Mouse (Mus musculus) frontal cortex, postnatal 36 days (tissue): Measurements from ENCODE around the gene Tecpr2.

Experiments
- DNase-seq, 2 experiments: peaks; one replicate each; pipeline ENCODE4 v3.0.0; 2022; ENCODE audit warnings: low spot score in 2 of 2

Tecpr2 gene

DNA sequence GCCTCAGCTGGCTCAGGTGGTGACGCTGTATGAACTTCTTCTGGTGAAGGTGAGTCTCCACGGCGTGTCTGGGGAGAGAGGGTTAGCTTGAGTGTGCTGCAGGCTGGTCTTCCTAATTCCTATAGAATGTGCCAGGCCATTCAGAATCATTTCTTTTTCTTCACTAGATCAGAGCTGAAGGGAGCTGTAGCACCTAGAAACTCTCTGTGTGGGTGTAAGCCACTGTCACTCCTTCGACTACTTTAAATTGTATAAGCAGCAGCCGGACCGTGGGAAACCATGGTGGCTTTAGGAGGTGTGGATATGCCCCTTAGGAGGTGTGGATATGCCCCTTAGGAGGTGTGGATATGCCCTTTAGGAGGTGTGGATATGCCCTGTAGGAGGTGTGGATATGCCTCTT is 25.1 kb upstream of the Tecpr2 start:
- no peak for DNase-seq

DNA sequence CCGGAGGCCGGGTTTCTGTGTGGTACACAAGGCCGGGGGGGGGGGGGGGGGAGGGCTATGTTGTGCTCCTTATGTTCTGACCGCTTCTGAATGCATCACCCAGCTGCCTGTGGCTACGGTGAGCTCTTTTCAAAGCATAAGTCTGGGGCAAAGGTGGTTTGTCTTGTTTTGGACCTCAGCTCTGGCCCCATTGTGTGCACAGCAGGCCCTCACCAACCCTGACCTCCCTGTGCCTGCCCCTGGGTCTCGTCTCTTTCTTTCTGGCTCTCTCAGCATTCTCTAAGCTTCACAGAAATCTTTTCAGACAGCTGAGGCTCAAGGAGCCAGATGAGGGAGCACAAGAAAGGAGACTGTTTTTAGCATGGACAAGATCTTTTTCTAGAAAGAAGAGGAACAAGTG is 23.5 kb upstream of the Tecpr2 start:
- no peak for DNase-seq

DNA sequence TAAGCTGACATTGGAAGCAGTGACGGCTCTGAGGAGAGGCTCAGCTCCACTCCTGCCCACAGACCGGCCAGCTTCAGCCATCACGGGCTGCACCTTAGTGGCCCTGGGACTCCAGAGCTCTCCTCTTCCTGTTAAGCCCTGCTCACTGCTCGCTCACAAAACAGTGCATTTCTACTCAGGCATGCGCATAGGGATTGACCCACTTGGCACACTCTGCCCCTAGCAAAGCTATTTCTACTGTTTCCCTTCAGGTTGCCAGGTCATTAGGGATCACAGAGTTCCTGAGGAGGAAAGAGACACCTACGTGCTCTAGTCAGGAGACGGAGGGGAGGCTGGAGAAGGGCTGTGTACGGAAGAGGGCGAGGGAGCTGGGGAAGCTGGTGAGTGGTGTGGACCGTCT is 23.1 kb upstream of the Tecpr2 start:
- DNase-seq, result peak in 1 of 2 experiments; percentile 45

DNA sequence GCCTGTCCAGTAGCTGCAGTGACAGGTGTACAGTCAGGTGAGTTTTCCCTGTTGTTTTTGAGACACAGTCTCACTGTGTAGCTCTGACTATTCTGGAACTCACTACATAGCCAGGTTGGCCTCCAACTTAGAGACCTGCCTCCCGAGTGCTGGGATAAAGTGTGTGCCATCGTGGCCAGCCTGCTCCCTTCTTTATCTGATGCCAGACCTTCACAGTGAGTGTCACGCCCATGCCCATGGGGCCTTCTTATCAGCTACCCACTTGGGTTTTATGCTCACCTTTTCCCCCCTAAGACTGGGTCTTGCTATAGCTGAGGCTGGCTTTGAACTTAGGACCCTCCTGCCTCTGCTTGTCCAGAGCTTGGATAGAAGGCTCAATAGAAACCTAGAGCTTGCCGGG is 19.0 kb upstream of the Tecpr2 start:
- DNase-seq, result no peak

DNA sequence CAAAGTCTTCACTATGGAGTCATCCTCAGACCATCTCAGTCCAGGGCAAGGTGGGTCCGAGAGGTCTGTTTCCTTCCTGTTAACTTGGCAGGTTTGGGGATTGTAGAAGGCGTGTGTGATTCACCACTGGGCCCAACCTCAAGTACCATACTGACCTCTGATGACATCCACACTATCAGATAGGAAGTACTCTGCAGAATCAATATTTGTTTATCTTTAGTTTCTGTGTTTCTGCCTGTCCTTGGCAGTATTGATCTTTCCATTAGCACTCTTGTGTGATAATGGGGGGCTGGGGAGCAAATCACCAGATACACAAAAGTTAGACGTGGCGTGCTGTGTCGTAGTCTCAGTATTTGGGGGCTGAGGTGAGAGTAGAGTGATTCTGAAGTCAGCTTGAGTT is 17.8 kb upstream of the Tecpr2 start:
- no peak for DNase-seq

DNA sequence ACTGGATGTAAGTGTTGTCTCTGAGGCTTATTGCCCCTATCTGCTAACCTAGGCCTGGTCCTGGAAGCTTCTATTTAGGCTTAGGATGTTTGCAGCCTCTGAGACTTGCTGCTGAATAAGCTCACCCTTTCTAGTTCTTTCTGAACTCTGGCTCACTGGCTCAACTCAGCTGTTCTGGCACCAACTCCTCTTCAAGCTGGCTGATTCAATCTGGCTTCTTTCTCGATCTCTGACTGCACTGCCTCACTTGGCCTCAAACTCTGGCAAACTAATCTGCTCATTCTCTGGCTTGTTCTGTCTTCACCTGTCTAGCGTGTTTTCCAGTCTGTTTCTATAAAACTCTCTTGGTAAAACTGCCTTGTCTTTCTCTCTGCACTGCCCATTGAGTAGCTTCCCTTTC is 13.7 kb upstream of the Tecpr2 start:
- no peak for DNase-seq

DNA sequence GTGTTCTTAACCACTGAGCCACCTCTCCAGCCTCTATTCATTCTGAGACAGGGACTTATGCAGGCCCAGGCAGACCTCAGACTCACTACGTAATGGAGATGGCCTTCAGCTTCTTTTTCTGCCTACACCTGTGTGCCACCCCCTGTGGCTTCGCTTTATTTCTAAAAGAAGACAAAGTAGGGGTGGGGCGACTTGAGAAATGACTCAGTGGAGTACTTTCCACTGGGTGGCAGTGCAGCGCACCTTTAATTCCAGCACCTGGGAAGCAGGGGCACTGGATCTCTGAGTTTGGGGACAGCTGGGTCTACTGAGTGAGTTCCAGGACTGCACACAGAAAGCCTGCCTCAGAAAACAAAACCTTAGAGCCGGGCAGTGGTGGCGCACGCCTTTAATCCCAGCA is 6.8 kb upstream of the Tecpr2 start:
- DNase-seq, result no peak

DNA sequence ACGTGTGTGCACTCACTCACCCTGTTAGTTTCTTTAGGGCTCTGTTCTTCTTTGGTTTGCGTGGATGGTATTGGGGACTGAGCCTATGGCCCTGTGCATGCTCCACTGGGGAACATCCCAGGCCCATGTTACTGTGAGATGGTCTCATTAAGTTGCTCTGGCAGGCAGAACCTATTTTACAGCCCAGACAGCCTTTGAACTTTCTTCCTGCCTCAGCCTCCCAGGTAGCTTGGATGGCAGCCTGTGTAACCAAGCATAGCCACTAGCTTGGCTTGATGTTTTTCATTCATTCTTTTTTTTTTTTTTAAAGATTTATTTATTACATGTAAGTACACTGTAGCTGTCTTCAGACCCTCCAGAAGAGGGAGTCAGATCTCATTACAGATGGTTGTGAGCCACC is 3.8 kb upstream of the Tecpr2 start:
- DNase-seq, result no peak

DNA sequence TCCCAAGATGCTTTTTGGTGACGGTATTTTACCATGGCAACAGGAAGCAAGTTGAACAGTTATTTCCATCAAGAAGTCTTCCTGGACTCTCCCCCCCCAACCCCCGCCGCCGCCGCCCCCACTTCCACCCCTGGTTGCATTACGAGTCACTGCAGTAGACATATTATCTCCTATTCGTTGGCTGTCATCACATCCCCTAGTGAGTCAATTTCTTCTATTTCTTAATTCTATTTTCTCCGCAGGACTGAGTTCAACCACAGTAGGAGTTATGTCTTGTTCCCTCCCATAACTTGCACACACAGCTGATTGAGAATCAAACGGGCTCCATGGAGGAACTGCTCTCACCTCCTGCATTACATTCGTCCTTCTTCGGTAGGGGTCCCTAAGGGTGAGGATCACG is 958 bp upstream of the Tecpr2 start:
- DNase-seq, result no peak

DNA sequence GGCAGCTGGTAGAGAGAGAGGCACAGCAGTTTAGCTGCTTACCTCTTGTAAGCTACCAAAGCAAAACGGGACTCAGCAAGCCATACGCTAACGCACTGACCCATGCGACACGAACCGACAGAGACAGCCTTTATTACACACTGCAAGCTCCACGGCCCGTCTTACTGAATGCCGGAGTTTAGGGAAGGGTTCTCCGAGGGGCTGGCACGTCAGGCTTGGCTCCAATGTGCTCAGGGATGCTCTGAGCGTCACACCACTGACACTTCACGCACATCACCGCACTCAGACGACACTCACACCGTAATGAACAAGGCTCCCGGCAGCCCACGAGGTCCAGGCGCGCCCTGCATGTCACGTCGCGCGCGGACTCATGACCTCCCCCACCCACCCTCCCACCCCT is 458 bp upstream of the Tecpr2 start:
- DNase-seq, result no peak

DNA sequence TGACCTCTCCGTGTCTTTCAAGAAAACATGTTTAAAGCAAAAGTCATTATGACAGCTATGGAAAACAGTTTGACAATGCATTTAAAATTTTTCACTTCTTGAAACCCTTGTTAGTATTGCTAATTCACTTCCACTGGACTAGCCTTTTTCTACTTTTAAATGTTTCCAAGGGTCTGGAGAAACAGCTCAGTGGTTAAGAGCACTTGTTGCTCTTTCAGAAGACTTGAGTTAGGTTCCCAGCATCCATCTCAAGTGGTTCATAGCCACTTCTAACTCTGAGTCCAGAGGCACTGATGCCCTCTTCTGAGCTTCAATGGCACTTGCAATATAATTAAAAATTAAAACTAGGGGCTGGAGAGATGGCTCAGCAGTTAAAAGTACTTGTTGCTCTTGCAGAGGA is 2.8 kb downstream of the Tecpr2 start:
- no peak for DNase-seq

DNA sequence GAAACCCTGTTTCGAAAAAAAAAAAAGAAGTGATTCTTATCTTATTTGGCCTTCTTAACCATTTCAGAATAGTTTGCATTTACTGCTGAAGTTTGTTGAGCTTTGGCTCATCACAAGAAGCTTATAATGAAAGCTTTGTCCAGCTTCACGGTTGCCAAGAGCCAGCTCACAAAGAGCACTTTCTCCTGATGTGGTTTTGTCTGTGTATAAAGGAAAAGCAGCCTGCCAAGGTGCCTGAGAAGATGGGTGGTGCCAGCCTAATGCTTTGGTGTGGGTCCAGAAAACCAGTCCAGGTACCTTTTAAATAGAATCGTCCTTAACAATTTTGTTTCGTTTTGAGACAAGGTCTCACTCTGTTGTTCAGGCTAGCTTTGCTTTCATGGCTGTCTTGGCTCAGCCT is 13.0 kb downstream of the Tecpr2 start:
- DNase-seq, result no peak

DNA sequence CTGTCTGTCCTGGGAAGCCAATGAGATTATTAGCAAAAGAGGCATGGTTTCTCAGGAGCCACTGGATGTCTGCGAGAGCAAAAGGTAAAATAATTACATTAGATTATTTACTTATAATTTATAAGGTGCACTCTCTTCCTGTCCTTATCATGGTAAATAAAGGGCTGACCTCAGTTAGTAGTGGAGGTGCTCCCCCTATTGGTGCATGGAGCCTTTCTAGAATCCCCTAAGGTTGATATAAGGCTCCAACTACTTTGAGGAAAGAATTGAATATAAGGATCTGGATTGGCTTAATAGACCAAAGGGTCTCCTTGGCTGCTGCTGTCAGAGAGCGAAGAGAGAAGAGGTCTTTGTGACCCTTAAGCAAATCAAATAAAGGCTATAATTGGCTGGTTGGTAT is 14.5 kb downstream of the Tecpr2 start:
- DNase-seq, result no peak

DNA sequence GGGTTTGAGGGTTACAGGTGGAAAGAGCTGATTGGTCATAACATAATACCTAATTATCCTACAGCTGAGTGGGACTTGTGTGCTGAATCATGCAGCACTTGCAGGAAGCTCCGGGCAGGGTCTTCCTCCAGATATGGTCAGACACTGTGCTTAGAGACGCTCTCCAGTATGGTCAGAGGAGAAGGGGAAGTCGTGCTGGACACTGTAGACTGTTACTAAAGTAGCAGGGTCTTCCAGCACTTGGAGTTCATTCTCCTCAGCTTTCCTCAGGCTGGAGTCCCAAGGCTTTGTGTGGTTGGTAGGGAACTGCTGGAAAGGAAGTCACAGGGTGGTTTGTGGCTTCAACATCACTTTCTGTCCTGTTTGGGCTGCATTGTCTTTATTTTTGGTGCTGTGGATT is 18.8 kb downstream of the Tecpr2 start:
- DNase-seq, result no peak

DNA sequence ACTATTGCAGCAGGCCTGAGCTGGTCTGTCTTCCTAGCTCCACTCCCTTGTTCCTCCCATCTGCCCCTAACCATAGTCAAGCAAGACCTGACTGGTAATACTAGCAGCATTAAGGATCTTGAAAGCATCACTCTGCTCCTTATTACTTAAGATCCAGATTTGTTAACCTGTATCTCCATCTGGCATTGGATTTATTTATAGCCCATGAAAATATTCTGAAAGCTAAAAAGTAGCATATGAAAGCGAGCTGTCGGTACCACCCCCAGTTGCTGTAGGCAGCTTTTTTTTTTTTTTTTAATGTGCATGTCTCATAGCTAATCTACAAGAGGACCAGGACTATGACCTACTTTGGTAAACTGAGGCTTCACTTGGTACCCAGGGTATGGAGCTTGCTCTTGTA is 20.9 kb downstream of the Tecpr2 start:
- DNase-seq, result no peak

DNA sequence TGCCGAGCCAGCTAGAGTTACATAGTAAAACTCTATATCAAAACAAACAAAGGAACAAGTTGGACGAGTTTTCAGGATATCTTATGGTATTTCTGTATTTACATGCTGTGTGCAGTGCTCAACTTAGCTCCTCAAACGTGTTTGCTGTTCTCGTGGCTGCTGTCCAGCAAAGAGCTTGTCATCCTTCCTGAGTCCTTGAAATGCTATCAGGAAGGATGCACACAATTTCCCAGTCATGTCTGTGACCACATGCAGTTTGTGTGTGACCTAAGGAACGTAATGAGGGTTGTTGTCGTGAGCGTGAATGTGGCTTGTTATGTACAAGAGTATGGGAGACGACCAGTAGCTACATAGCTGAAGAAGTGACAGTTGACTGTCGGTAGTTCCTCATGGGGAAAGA is 26.7 kb downstream of the Tecpr2 start:
- DNase-seq, result no peak

DNA sequence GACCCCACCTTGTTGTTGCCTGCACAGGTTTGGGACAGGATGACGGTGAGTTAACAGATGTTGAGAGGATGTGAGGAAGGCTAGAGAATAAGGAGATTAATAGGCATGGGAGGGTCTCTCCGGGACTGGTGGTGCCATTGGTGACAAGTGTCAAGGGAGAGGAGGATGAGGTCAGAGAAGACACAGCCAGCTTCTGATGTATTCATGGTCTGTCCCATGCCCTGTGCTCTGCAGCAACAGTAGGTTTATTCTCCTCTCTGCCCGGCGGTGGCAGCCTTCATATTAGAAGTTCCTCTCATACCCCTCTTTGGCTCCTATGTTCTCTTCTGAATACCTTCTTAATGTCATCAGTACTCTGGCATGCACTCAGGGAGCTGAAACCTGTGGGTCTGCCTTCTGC is 31.2 kb downstream of the Tecpr2 start:
- no peak for DNase-seq

DNA sequence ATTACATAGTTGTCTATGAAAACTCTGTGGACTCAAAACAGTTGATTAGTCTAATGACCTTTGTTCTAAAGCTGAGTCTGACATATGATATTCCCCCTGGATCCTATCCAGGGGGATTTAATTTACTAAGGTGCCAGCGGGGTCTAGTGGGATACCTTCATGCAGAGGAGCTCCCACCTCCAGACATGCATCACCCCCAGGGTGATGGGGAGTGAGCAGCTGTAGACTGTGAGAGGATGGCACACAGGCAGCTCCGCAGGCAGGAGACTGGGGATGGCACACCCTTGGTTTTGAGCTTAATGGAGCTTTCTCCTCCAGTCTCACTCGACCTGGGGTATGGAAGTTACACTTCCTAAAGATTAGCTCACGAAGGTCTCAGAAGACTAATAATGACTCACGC is 32.5 kb downstream of the Tecpr2 start:
- no peak for DNase-seq

DNA sequence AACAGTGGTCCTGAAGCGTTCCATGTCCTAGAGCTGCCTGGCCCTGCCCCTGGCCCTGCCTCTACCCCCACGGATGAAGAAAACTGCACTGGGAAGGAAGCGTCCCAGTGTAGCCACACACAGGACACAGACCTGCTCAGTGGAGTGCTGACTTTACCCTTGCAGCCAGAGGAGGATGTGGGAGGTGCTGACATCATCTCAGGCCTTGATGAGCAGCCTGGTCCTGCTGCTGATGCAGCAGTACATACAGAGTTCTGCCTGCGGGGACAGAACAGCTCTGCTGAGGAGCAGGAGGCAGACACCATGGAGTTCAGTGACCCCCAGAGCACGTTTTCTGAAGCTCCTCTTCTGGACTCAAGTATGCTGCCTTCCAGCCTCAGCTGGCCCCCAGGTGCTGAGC is 43.8 kb downstream of the Tecpr2 start:
- peak; percentile 44 to 45 for DNase-seq

DNA sequence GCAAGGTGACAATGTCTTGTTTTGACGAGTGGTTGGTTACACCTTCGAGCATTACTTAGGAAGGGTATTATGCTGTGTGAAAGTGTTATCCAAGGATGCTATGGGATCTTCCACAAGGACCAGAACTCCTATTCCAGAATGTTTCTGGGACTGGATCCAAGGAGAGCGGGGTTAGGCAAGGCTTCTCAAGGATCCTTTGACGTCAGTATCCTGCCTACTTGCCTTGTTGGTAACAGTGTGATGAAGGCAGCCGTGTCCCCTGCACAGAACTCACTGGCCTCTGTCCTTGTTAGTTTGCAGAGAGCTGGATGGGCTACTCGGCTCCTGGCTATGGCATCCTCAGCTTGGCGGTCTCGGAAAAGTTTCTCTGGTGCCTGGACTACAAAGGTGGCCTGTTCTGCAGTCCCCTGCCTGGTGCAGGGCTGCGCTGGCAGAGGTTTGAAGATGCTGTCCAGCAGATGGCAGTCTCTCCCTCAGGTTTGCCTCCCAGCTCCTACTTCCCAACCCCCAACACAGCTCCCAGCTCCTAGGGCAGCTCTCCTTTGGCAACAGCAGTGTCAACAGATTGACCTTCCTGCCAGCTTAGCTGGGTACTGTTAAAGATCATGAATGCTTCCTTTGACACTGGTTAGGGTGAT is 47.0 kb downstream of the Tecpr2 start:
- DNase-seq, result peak; percentile 84 to 88

DNA sequence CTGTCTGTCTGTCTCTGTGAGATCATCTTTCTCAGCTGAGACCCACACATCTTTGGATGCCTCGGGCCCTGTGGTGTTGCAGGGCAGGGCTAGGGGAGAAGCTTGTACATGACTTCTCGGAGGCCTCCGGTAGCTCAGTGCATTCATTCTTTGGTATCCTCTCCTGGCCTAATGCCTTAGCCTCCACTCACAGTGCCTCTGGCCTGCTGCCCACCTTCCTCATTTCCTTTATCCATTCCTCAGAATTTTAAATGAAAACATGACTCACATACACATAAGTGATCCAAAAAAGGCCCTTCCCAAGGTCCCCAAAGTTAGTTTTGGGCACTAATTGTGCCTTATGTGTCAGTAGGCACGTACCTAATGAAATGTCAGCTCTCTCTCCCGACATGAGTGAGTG is 48.4 kb downstream of the Tecpr2 start:
- DNase-seq, result no peak

DNA sequence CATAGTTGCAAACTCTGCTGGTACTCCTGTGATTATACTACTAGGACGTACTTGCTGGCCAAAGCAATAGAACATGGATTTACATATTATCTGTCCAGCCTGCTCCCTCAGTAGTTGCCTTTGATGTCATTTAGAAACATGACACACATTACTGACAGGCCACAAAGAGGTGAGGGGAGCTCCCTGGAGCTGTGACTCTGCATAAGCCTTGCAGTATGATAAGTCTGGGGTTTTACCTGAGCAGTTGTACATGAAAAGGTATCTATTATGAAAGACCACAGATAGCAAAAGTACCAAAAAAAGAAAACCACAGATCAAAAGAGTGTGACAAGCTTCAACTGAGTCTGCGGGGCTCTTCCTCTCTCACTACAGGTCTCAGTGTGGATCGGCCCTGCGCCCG is 50.3 kb downstream of the Tecpr2 start:
- DNase-seq, result no peak

DNA sequence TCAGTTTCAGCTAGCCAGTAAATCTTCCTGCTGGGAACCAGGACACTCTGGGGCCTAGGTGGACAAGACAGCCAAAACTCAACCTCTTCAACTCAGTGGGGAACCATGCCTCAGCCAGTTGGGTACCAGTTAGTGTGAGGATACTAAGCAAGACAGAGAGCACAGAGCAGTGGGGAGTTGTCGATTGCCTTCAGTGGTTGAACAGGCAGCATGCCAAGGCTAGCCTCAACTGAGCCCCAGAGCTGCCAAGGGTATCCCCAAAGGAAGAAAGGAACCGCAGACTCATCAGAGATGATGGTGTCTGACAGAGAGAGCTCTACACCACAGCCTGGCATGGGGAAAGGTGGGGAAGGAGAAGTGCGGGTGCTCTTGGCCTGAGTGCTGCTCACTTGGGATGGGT is 51.8 kb downstream of the Tecpr2 start:
- DNase-seq, result no peak

DNA sequence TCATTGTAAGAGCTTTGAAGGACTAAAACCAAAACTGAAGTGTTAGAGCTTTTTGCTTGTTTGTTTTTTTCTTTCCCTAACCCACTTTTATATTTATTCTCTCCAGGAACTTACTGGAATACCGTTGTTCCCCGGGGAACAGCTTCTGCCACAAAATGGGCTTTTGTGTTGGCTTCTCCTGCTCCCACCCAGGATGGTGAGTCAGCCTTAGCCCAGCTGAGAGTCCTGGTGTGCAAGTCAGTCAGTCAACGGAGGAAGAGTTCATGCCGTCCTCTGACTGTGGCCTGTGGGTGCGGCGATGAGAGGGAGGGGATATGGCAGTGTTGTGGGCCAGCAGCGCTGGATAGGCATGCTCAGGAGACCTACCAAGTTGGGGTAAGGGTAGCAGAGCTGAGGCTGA is 57.2 kb downstream of the Tecpr2 start:
- DNase-seq, result no peak
